Mouse (Mus musculus): Measurements from ENCODE around the gene Cgref1. TPM values are rescaled to one million over a fixed set of nuclear protein-coding genes. Genes with fewer than 3 reads are reported as not detected.

Cgref1 gene
- polyA plus RNA-seq, 1 experiment from 2014 or later, result 6.7 TPM

- no peaks in the 10 kb centered on the region for H3K9me3 ChIP-seq
- H3K27ac ChIP-seq, result peak within 1 kb of the TSS; percentile 85
- 1% methylated on average over 39 of the region's 40 CpGs for WGBS
- H3K36me3 ChIP-seq, result peaks cover 36% of the 10 kb centered on the region
- peak within 1 kb of the TSS; percentile 57 for H3K4me3 ChIP-seq
- peaks cover 43% of the 10 kb centered on the region for H3K4me1 ChIP-seq (replicated peaks)
- peaks cover 12% of the 10 kb centered on the region for H3K27me3 ChIP-seq (ENCODE audit: insufficient read depth, poor library complexity, severe bottlenecking)
- DNase-seq (ENCODE audit: low spot score), result peak; percentile 95
Measured at GRCm38 (mm10) chr5:30921256-30922033, 23.9 kb downstream of the Cgref1 start, which contains the start of gene Khk. TSS of gene Khk (plus strand) at chr5:30921431.

- 61% methylated on average over 19 of the region's 19 CpGs for WGBS
- no peak for DNase-seq (ENCODE audit: low spot score)
- Histone ChIP-seq H3K36me3 (peaks cover 36% of the 10 kb centered on the region), H3K9me3 (no peaks in the 10 kb centered on the region), H3K27ac (peak overlapping the region; percentile 46; the same call in 1 of the 2 replicates), H3K4me1 (replicated peaks) (peaks cover 50% of the 10 kb centered on the region), H3K4me3 (peak overlapping the region; percentile 57), H3K27me3 (ENCODE audit: insufficient read depth, poor library complexity, severe bottlenecking) (peaks cover 12% of the 10 kb centered on the region)
Measured at GRCm38 (mm10) chr5:30920621-30921020, 24.8 kb downstream of the Cgref1 start.

GRCm38 (mm10) chr5:30919831-30920614 lies 25.4 kb downstream of the Cgref1 start:
- 75% methylated on average over 11 of the region's 11 CpGs for WGBS
- H3K36me3 ChIP-seq, result peaks cover 36% of the 10 kb centered on the region
- H3K4me1 ChIP-seq (replicated peaks), result peaks cover 56% of the 10 kb centered on the region
- no peaks in the 10 kb centered on the region for H3K9me3 ChIP-seq
- no peak for DNase-seq (ENCODE audit: low spot score)
- H3K4me3 ChIP-seq, result peak overlapping the region; percentile 57; the same call in 1 of the 2 replicates
- peaks cover 12% of the 10 kb centered on the region for H3K27me3 ChIP-seq (ENCODE audit: insufficient read depth, poor library complexity, severe bottlenecking)
- peak overlapping the region; percentile 46; the same call in 1 of the 2 replicates for H3K27ac ChIP-seq

GRCm38 (mm10) chr5:30918691-30919090 lies 26.7 kb downstream of the Cgref1 start:
- WGBS, result 80% methylated on average over 8 of the region's 8 CpGs
- no peak for DNase-seq (ENCODE audit: low spot score)
- Histone ChIP-seq H3K4me3 (0 out of 2 replicates have a peak overlapping the region, but pooled peaks have one; percentile 3), H3K36me3 (peaks cover 36% of the 10 kb centered on the region), H3K9me3 (no peaks in the 10 kb centered on the region), H3K27me3 (ENCODE audit: insufficient read depth, poor library complexity, severe bottlenecking) (peaks cover 12% of the 10 kb centered on the region), H3K4me1 (replicated peaks) (peaks cover 70% of the 10 kb centered on the region), H3K27ac (peak overlapping the region; percentile 13; the same call in 1 of the 2 replicates)

- peak overlapping the region; percentile 13; the same call in 1 of the 2 replicates for H3K27ac ChIP-seq
- WGBS, result 86% methylated on average over 31 of the region's 31 CpGs
- H3K4me1 ChIP-seq (replicated peaks), result peaks cover 75% of the 10 kb centered on the region
Measured at GRCm38 (mm10) chr5:30917891-30918670, 27.3 kb downstream of the Cgref1 start.

GRCm38 (mm10) chr5:30917348-30917747 lies 28.0 kb downstream of the Cgref1 start:
- H3K4me3 ChIP-seq, result no peak overlapping the region

More at GRCm38 (mm10) chr5:30917891-30918670, 27.3 kb downstream of the Cgref1 start:
- Histone ChIP-seq H3K36me3 (peaks cover 36% of the 10 kb centered on the region), H3K9me3 (no peaks in the 10 kb centered on the region), H3K4me3 (0 out of 2 replicates have a peak overlapping the region, but pooled peaks have one; percentile 3), H3K27me3 (ENCODE audit: insufficient read depth, poor library complexity, severe bottlenecking) (peaks cover 6% of the 10 kb centered on the region)
- no peak for DNase-seq (ENCODE audit: low spot score)

GRCm38 (mm10) chr5:30916841-30917240 lies 28.6 kb downstream of the Cgref1 start:
- peaks cover 36% of the 10 kb centered on the region for H3K36me3 ChIP-seq
- H3K4me1 ChIP-seq (replicated peaks), result peaks cover 75% of the 10 kb centered on the region
- H3K27ac ChIP-seq, result peak overlapping the region; percentile 37; the same call in 1 of the 2 replicates
- 95% methylated on average over 9 of the region's 9 CpGs for WGBS
- H3K9me3 ChIP-seq, result no peaks in the 10 kb centered on the region
- no peaks in the 10 kb centered on the region; the same call in 1 of the 2 replicates for H3K27me3 ChIP-seq (ENCODE audit: insufficient read depth, poor library complexity, severe bottlenecking)
- no peak for DNase-seq (ENCODE audit: low spot score)
- H3K4me3 ChIP-seq, result no peak overlapping the region

More at GRCm38 (mm10) chr5:30917348-30917747, 28.0 kb downstream of the Cgref1 start:
- Histone ChIP-seq H3K4me1 (replicated peaks) (peaks cover 75% of the 10 kb centered on the region), H3K27ac (peak overlapping the region; percentile 37; the same call in 1 of the 2 replicates), H3K36me3 (peaks cover 36% of the 10 kb centered on the region), H3K27me3 (ENCODE audit: insufficient read depth, poor library complexity, severe bottlenecking) (peaks cover under 1% of the 10 kb centered on the region; the same call in 1 of the 2 replicates), H3K9me3 (no peaks in the 10 kb centered on the region)
- DNase-seq (ENCODE audit: low spot score), result no peak
- WGBS, result 89% methylated on average over 11 of the region's 11 CpGs

GRCm38 (mm10) chr5:30915974-30916433 lies 29.4 kb downstream of the Cgref1 start:
- Histone ChIP-seq H3K27me3 (ENCODE audit: insufficient read depth, poor library complexity, severe bottlenecking) (no peaks in the 10 kb centered on the region; the same call in 1 of the 2 replicates), H3K9me3 (no peaks in the 10 kb centered on the region), H3K4me1 (replicated peaks) (peaks cover 68% of the 10 kb centered on the region), H3K36me3 (peaks cover 36% of the 10 kb centered on the region), H3K4me3 (peak overlapping the region; percentile 46), H3K27ac (peak overlapping the region; percentile 86)
- 8% methylated on average over 7 of the region's 7 CpGs for WGBS
- peak; percentile 83 for DNase-seq (ENCODE audit: low spot score)

- no peaks in the 10 kb centered on the region; the same call in 1 of the 2 replicates for H3K27me3 ChIP-seq (ENCODE audit: insufficient read depth, poor library complexity, severe bottlenecking)
- H3K27ac ChIP-seq, result peak overlapping the region; percentile 86
- H3K9me3 ChIP-seq, result no peaks in the 10 kb centered on the region
- peaks cover 34% of the 10 kb centered on the region for H3K36me3 ChIP-seq
- peak overlapping the region; percentile 46 for H3K4me3 ChIP-seq
- 68% methylated on average over 9 of the region's 9 CpGs for WGBS
- peaks cover 68% of the 10 kb centered on the region for H3K4me1 ChIP-seq (replicated peaks)
- no peak for DNase-seq (ENCODE audit: low spot score)
Measured at GRCm38 (mm10) chr5:30915456-30915855, 29.9 kb downstream of the Cgref1 start.

GRCm38 (mm10) chr5:30914849-30915248 lies 30.5 kb downstream of the Cgref1 start:
- Histone ChIP-seq H3K4me3 (peak overlapping the region; percentile 46), H3K4me1 (replicated peaks) (peaks cover 64% of the 10 kb centered on the region), H3K27me3 (ENCODE audit: insufficient read depth, poor library complexity, severe bottlenecking) (no peaks in the 10 kb centered on the region; the same call in 1 of the 2 replicates), H3K36me3 (peaks cover 31% of the 10 kb centered on the region), H3K9me3 (no peaks in the 10 kb centered on the region), H3K27ac (peak overlapping the region; percentile 86)
- WGBS, result 69% methylated on average over 6 of the region's 6 CpGs
- no peak for DNase-seq (ENCODE audit: low spot score)

- peak overlapping the region; percentile 86 for H3K27ac ChIP-seq
- DNase-seq (ENCODE audit: low spot score), result peak; percentile 20
- H3K4me3 ChIP-seq, result peak overlapping the region; percentile 46
- H3K36me3 ChIP-seq, result peaks cover 24% of the 10 kb centered on the region
- no peaks in the 10 kb centered on the region for H3K27me3 ChIP-seq (ENCODE audit: insufficient read depth, poor library complexity, severe bottlenecking)
- H3K4me1 ChIP-seq (replicated peaks), result peaks cover 64% of the 10 kb centered on the region
- 60% methylated on average over 7 of the region's 7 CpGs for WGBS
- H3K9me3 ChIP-seq, result no peaks in the 10 kb centered on the region
Measured at GRCm38 (mm10) chr5:30914101-30914635, 31.2 kb downstream of the Cgref1 start.

All from hindbrain, embryonic 10.5 days (tissue).